ENCODE assay signal across 25 mouse cellular contexts in the genomic region with DNA sequence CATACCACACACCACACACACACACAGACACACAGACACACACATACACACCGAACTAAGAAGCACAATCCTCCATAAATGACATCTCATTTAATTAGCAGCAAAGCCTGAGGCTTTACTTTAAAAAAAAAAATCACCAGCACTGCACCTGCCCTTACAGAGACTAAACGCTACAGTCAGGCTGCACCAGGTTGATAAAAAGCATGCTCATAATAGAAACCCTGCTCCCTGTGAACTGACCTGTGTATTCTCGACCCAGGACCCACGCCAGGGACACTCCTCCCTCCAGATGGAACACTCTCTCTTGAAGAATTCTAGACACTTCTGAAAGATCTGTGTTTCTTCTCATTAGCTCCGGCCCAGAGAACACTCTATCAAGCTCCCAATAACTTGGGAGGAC. TPM values are rescaled to one million over a fixed set of nuclear protein-coding genes. Genes with fewer than 3 reads are reported as not detected.
"Had no signal": no experiment of that assay in that cellular context is flagged by ENCODE, and none has a peak within 500 bp of the region (broad histone marks: within the 10 kb centered on the region; RNA-seq: fewer than 3 reads in every experiment).

No protein-coding gene starts in this region.

- DNase-seq: gastrocnemius, adult 2 months; gastrocnemius, postnatal 10 days; gastrocnemius, postnatal 25 days; heart, adult 18-20 months; heart, postnatal 14 days; heart, postnatal 36 days; kidney, adult 11 months; kidney, adult 9 months; kidney, postnatal 14 days; layer of hippocampus, adult 9-11 months; layer of hippocampus, postnatal 36 days; left cerebral cortex, postnatal 4 days had no signal

- ATAC-seq: hindbrain, postnatal 0 days; intestine, embryonic 16.5 days; liver, embryonic 12.5 days had no signal

- H3K9ac ChIP-seq: heart, embryonic 13.5 days; heart, embryonic 15.5 days; hindbrain, embryonic 13.5 days; hindbrain, embryonic 15.5 days; kidney, embryonic 15.5 days; limb, embryonic 13.5 days; limb, embryonic 15.5 days; liver, embryonic 12.5 days had no signal

- H3K4me2 ChIP-seq: heart, embryonic 13.5 days; heart, embryonic 15.5 days; hindbrain, embryonic 13.5 days; hindbrain, embryonic 15.5 days; kidney, embryonic 15.5 days; limb, embryonic 13.5 days; limb, embryonic 15.5 days; liver, embryonic 12.5 days had no signal

- H3K9me3 ChIP-seq: heart, embryonic 10.5 days; heart, embryonic 15.5 days; hindbrain, embryonic 13.5 days; hindbrain, embryonic 15.5 days; kidney, embryonic 15.5 days; limb, embryonic 13.5 days; limb, embryonic 15.5 days; liver, embryonic 12.5 days had no signal

- H3K4me3 ChIP-seq: gastrocnemius, adult 2 months; heart, embryonic 10.5 days; heart, embryonic 13.5 days; heart, embryonic 15.5 days; hindbrain, embryonic 13.5 days; hindbrain, embryonic 15.5 days; kidney, embryonic 15.5 days; limb, embryonic 13.5 days; limb, embryonic 15.5 days; liver, embryonic 12.5 days had no signal

- H3K36me3 ChIP-seq: heart, embryonic 10.5 days; heart, embryonic 13.5 days; heart, embryonic 15.5 days; hindbrain, embryonic 13.5 days; hindbrain, embryonic 15.5 days; kidney, embryonic 15.5 days; limb, embryonic 13.5 days; limb, embryonic 15.5 days; liver, embryonic 12.5 days had no signal

- H3K27ac ChIP-seq: gastrocnemius, adult 2 months; heart, embryonic 10.5 days; heart, embryonic 13.5 days; heart, embryonic 15.5 days; hindbrain, embryonic 15.5 days; hindbrain, postnatal 0 days; kidney, embryonic 15.5 days; kidney, postnatal 0 days; limb, embryonic 13.5 days; limb, embryonic 15.5 days; liver, embryonic 12.5 days had no signal

- H3K27me3 ChIP-seq: heart, embryonic 13.5 days; heart, embryonic 15.5 days; hindbrain, embryonic 13.5 days; hindbrain, embryonic 15.5 days; kidney, embryonic 15.5 days; limb, embryonic 13.5 days; limb, embryonic 15.5 days; liver, embryonic 12.5 days had no signal

RNA-seq across cellular contexts. Expression of a gene that starts 52.5 kb away (rescaled TPM):
- total RNA-seq: granulocyte monocyte progenitor cell, adult 5-6 weeks had no signal
